Mouse (Mus musculus) bone marrow macrophage, adult 2 months (primary cell): ENCODE results near the gene Rbm33.

Experiments used
- CTCF ChIP-seq: IDR thresholded peaks from 2 replicates; pipeline ENCODE4 v1.5.1; 2012; ENCODE audit warnings: low read depth, mild to moderate bottlenecking, low read length, moderate library complexity
- POLR2A ChIP-seq: IDR thresholded peaks from 2 replicates; pipeline ENCODE4 v1.6.1; 2012; ENCODE audit warnings: mild to moderate bottlenecking, low read depth, low read length, borderline replicate concordance

DNA sequence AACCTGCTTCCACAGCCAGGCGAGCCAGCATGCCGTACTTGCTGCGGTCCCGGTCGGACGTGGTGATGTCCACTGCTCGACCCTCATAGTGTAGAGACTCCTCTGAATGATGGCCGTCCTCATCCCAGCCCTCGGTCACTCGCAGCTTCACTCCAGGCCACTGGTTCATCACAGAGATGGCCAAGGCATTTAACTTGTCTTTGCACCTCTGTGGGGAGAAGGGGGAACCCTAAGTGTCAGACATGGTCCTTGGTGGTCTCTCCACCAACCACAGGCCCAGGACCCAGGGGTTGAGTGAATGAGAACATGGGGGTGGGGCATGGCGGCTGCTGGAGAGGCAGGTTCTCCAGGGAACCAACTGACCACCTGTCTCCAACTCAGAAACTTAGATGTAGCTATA lies 144.5 kb downstream of the Rbm33 start:
- TF ChIP-seq CTCF, result no peak
- TF ChIP-seq POLR2A, result no peak
